Mouse (Mus musculus): ENCODE data around the gene Rad9a.

The Rad9a gene

DNA sequence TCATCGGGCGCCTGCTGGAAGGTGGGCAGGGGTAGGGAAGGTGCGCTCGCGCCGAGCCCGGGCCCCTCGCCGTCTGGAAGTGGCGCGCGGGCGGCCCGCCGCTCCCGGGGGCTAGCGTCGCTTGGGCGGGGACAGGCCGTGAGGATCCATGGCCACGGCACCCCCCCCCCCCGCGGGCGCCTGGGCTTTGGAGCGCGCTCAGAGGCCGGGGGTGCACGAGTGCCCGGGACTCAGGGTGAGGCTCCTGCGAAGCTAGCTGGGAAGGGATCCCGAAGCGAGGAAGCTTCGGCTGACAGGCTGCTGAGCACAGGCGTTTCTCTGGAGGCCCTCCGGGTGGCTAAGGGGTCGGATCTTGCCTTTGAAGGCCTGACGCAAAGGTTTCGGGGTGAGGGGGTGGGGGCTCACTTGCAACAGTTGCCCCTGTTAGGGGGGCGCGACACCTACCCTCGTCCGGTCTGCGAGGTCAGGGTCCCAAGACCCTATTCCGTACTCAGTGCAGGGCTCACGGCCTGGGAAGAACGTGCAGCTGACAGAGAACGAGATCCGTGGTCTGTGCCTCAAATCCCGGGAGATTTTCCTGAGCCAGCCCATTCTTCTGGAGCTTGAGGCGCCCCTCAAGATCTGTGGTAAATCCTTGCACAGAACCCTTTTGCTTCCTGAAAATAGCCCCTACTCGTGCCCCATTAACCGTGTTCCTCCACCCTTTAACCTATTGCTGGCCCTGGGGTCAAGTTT lies 9.0 kb downstream of the Rad9a start:
- DNase-seq: no peak

DNA sequence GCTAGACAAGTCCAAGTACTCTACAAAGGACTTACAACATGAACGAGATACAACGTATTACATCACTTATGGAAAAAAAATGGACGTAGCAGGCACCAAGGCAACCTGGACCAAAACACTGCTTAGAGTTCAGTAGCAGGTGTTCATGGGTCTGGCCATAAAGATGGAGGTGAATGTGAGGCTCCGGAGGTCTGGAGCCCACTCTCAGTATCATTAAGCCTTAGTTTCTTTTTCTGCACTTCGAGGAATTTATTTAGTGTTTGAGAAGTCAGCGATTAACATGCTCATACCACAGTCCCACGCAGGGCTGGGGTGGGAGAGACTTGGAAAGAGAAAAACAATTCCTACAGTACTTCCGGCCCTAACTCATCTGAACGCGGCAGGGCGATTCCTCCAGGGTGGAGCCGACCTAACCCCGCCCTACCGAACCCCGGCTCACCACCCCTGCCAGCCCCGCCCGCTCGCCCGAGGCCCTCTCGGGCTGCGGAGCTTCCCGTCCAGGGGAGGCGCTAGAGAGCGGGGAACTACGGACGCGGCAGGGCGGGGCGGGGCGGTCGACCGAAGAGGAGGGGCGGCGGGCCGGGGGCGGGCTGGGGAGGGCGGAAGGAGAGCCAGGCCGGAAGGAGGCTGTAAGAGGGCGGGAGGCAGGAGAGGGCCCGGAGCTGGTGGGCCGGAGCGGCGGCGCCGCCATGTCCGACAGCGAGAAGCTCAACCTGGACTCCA lies 9.8 kb downstream of the Rad9a start, which contains the start of gene Ppp1ca:
Gene Ppp1ca, plus strand, starts transcription at position 538 of the 723 bp plus-strand sequence.
- DNase-seq: peak; percentile 95 to 97

DNA sequence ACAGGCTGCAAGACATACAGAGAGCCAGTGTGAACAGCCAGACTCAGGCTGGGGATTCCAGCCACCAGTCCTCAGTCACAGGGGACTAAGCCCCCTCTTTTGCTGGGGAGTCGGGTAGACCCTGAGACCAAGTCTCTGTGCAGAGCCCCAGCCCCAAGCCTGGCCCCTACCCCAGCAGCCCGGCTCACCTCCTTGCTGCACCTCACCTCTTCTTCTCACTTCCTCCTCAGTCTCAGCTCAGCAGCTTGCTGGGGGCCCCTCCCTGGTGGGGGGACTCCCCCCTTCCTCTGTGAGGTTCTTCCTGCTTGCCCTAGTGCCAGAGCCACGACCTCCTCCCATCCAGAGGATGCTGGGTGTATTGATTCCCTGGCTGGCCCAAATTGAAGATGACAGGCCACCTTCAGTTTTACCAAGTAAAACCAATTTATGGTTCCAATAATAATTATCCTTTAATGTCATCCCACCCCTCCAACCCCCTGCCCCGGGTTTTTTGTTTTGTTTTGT lies 10.6 kb downstream of the Rad9a start, which contains the start of gene Tbc1d10c:
Gene Tbc1d10c, minus strand, starts transcription at position 454 of the 504 bp plus-strand sequence.
- DNase-seq: peak; percentile 83 to 88

DNA sequence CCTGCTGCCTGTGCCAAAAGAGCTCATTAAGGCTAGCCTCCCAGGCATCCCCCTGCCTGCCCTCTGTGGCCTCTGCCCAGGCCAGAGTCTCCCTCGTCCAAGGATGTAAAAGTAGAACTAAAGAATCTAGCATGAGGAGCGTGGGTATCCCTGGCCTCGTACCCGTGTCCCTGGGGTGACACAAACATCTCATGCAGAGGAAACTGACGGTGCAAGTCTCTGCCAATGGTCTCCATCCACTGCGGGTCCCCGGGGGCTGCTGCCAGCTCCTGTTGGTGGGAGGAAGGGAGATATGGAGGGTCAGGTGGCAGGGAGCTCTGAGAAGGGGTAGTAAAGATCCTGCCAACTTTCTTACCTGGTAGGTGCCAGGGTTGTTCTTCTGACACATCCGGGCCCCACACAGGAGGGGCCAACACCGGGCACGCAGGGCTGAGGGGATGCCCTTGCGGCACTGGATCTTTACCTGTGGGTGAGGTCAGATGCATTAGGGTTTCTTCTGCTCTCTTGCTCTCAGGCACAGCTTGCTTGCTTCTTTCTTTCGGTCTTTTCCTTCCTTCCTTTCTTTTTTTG lies 12.3 kb downstream of the Rad9a start:
- no peak for DNase-seq

DNA sequence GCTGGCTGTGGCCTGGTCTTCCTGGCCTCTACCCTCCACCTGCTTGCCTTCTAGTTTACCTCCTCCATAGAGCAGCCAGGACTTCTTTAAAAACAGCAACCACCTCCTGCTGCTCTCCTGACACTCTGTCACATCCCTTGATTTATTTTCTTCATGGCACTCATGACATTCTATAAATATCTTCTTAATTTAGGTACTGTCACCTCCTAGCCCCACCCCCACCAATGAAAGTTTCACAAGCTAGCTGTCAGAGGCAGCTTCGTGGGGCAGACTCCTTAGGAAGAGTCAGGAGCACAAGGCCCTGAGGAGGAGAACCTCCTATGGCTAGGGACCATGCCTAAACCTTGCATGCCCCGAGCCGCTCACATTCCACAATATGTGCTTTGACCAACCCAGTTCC lies 14.2 kb downstream of the Rad9a start:
- DNase-seq: no peak

DNA sequence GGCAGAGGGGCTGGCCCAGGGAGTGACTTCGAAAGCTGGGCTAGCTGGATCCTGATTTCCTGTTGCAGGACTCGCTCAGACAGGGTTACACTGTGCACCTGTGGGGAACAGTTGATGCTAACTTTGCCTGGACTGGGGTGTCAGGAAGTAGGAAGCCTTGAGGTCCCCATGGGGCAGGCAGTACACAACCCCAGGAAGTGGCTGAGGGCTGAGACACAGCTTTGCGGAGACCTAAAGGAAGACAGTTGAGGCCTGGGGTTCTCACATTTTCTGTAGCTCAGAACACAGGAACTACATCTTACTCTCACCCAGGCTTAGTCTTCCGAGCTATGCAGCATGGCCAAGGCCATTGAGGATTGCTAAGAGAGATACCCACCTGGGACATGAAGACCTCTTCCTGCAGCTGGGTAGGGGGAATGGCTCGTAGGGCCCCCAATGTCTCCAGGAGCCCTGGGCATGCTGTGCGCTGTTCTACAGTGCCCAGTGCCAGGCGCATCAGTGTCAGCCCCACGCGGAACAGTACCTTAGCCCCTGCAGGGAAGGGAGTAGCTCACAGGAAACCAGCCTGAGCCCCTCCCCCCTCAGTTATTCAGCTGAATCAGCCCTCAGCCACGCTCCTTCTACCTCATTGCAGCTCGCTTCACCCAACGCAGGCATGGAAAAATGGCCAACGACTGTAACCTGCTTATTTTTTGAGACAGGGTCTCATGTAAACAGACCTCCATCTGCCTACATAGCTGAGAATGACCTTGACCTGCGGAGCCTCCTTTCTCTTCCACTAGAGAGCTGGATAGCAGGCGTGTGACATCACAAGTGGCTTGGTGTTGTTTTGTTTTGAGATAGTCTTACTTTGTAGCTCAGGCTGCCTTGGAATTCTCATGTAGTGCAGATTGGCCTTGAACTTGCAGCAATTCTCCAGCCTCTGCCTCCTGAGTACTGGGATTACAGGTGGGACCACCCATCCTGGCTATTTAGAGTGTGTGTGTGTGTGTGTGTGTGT lies 16.2 kb downstream of the Rad9a start:
- DNase-seq: peak; percentile 72 to 73

DNA sequence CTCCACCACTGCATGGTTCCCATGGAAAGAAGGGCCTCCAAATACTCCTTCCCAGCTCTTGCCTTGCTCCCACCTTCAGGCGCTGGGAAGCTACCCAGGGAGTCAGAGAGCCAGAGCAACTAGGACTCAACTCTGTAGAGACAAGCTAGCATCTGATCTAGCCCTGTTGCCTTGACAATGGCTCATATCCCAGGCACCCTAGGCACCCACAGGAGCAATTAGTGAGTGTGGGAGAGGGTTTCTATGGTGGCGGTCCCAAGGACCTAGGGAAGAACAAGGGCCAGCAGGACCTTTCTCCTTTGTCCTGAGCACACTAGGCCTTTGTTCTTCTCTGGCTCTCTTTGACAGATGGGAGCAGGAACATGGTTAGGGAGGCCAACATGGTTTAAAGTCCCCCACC lies 17.8 kb downstream of the Rad9a start:
- no peak for DNase-seq

DNA sequence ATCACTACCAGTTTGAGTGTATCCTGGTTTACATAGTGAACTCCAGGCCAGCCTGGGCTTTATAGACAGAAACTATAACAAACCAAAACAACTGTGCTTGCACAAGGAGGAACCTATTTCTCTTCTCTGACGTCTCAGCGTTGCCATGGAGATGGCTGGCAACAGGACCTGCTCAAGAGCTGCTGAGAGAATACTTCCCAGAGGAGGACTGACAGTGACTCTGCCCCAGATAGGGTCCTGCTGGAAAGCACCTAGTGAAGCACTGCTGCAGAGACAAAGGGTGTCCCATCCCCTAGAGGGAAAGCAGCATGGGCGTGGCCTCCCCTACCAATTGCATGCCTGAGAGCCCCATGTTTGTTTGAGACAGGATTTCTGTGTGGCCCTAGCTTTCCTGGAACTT lies 19.6 kb downstream of the Rad9a start:
- peak; percentile 60 to 66 for DNase-seq

DNA sequence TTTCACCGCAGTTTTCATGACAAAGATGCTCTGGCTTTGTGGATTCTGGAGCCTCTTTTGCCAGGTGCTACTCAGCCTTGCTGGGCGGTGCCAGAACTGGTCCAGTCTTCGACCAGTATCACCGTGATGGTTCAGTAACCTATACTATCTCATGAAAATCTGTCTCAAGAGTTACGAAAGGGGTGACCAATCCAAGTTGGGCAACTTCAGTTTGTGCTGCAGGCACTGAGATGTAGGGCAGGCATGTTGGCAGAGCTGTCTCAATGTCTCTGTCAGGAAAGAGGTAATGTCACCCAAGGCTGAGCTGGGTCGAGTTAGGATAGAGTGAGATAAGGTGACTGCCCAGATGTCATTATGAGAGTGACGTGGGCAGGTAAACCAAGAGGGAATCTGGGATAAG lies 21.1 kb downstream of the Rad9a start:
- no peak for DNase-seq

DNA sequence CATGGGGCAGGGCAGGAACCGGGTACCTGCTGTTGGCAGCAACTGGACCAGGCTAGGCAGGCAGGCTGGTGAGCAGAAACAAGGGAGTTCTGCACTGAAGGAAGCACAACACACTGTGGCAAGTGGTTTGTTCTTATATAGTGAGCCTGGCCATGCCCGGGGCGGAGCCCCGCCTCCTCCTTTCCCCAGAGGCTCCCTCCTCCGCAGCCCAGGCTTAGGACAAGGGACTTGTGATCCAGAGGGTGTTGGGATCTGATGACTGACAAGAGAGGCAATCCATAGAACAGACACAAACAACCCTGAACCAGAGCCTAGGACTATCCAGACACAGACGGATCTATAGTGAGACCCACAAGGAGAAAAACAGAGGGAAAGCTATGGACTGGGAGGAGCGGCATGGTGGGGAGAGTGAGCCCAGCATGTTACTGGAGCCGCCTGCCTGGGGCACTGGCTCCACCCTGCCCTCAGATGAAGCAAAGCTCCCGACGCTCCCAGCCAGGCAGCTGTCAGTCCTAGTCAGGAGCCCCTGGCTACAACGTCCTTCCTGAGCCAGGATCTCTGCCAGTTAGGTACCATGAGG lies 26.0 kb downstream of the Rad9a start, which contains the start of gene Carns1:
Gene Carns1, minus strand, starts transcription at position 112 of the 580 bp plus-strand sequence.
- DNase-seq: no peak

DNA sequence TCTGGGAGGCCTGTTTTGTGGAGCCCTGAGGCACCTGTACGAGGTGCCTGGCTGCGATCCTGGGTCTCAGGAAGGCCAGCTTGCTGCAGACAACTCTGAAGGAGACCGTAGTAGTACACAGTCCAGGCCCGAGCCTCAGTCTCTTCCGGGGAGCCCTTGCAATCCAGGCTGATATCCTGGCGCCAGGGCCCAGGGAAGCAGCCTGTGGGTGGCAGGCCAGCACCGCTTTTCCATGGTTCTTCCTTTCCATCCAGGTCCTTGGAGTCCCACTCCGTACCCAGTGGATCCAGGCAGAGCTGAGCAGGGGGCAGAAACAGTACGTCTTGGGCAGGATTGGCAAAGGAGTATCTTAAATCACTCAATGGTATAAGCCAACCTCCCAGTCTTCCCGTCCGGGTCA lies 28.5 kb downstream of the Rad9a start:
- no peak for DNase-seq

DNA sequence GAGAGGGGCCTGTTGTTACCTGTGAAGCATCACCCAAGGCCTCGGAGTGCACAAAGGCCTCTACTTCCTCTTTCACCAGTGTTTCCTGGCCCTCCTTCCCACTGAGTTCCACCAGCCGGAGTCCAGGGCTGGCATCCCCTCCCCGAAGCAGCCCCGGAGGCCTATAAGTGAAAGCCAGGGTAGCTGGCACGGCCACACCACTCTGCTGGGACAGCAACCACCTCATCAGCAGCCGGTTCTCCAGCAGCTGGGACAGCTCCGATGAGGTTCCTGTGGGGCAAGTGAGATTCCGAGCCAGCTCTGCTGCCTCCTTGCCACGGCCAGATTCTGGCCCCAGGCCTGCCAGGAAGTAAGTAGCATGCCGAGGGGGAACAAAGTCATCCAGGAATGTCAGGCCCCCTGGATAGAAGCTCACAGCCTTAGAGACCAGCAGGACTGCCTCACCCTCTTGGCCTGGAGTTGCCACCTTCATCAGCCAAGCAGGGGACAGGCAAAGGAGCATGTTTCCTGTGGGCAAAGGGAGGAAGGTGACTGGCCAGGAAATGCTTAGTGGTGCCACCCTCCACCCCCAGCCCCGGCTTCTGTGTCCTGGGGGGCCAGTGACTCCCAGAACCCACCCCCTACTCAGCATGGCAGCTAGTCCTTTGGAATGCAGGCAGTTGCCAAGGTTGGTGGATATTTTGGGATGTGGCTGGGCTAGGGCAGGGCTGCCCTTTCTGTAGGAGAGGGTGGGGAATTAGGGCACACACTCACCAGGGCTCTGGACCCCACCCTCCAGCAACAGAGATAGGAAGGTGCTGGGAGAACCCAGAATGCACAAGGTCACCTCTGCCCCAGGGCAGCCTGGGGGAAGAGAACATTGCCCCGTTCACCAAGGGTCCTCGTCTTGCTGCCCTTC lies 29.8 kb downstream of the Rad9a start:
- DNase-seq: no peak

DNA sequence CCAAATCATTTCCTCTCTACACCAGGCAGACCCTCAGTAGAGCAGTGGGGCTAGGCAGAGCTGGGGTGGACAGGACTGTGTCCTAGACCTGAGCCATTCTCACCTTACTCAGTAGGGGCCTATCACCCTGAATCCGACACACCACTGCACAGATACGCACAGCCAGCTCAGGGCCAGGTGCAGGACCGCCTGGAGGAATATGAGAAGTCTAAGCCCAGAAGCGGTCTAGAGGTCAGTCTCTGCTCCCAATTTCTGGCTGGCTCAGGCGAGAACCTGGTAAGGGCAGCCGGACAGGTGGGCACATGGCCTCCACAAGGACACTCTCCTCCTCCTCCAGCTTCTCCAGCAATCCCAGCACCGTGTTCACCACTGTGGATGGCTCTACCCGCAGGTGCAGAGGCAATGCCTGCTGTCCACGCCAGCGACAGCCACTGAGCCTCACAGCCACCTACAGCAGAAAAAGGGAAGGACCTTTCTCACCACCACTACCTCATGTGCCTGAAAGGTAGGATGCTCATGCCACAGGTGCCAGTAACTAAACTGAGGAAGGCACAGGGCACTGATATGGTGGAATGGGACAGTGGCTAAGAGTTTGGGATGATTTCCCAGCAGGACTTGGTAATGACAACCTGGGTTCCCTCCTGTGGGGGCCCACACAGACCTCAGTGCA lies 30.6 kb downstream of the Rad9a start:
- DNase-seq: no peak

DNA sequence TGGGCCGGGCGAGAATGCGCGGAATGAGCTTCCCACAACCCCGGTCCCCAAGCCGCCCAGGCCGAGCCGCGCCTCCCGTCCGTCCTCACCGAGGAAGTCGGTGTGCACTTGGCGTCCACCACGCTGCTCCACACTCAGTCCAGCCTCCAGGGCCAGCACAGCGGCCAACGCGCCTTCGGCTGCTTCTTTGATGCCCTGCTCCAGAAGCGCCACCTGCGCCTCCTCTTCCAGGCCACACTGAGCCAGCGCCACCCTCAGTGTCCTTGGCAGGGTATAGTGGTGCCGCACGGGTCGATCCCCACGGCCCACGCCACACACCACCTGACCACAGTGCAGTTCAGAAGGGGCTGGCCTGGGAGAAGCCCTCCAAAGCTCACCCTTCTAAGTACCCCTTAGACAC lies 31.7 kb downstream of the Rad9a start:
- no peak for DNase-seq

DNA sequence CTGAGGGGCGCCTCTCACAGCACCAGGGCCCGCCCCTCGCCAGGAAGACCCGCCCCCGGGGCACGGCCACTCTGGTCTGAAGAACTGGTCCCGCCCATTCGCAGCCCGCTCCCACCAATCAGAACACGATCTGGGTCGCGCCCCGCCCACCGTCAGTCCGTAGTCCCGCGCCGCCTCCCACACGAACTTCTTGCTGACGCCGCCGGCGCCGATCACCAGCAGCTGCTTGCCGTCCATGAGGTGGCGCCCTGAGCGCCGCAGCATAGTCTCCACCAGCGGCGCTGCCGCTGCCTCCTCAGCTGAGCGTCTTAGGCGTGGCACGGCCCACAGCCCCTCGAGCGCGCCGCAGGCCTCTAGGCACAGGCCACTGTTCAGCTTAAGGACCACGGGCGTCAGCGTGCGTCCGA lies 32.1 kb downstream of the Rad9a start:
- DNase-seq: peak; percentile 99 to 100

DNA sequence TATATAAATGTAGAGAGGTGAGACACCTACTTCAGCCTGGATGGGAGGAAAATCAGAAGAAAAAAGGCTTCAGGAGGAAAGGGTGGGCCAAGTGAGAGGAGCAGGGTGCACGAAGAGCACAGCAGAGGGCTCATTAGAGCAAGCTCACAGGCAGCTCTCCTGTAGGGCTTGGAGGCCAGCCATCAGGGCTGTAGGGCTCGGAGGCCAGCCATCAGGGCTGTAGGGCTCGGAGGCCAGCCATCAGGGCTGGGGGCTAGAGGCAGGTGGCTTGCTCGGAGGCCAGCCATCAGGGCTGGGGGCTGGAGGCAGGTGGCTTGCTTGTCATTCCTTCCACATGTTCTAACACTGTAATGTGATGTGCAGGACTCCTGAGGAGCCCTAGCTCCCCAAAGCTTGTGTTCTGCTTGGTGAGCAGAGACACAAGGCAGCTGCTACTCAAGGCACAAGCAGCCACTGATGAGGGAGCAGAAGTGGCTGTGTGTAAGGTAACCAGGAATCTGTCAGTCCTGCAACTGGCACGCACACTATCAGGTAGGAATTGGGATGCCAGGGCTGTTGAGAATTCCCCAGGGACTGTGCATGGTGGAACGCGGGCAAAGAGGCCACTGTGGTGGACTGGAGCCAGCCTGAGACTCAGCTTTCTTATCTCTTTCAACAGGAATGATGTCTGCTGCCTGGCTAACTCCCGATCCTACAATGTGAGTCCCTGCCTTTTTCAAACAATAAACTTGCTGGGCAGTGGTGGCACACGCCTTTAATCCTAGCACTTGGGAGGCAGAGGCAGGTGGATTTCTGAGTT lies 34.6 kb downstream of the Rad9a start:
- peak in 1 of 2 experiments; percentile 5 for DNase-seq

DNA sequence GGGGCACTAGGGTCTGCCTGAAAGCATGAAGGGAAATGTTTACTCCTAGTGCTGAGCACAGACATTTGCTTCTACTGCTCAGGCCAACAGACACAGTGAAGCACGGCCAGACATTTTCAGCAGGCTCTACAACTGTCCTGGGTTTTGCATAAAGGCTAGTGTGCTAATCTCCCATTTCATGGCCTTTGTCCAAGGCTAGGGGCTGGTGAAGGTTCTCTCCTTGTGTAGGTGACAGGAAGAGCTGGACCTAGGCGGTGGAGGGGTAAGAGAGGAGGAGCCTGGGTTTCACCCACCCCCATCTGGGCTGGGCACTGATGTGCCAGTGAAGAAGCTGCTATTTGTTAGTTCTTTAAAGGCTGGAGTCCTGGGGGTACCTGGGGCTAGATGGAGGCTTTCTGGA lies 36.7 kb downstream of the Rad9a start:
- DNase-seq: peak in 1 of 2 experiments; percentile 5

DNA sequence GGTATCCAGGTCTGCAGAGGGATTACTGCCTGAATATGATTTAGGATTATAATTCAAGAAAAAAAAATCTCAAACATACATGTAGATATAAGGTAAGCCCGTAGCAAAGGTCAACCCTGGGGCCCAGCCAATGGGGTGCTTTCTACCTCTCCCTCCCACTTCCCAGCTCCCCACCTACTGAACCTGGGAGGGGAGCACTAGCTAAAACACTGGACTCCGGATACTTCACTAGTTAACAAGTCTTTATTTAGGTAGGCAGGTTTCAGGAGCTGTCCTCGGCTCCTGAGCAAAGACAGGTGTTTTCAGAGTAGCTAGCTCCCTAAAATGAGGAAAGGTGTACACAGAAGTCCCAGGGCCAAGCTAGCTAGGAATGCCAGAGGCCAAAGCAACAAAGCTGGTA lies 37.4 kb downstream of the Rad9a start:
- DNase-seq: no peak

DNA sequence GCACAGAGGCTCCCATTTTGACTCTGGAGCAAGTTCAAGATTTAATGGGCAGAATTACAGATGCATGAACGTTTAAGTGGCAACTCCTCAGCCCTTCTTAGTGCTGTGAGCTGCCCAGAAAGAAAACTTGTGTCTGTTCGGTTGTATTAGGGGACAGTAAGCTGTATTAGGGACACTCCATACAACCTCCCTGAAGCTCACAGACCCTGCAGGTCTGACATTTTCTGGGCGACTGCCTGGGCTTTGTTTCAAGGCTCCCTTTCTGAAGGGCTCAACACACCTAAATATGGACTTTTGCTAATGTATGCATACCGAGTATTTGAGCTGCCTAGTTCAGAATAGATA lies 37.9 kb downstream of the Rad9a start:
- no peak for DNase-seq
